Mouse (Mus musculus): ENCODE measurements around the gene Rhog. TPM values are rescaled to one million over a fixed set of nuclear protein-coding genes. Genes with fewer than 3 reads are reported as not detected.

Gene Rhog
- polyA plus RNA-seq, 1 experiment from 2014 or later = 65.1 TPM

- peak; percentile 83 for ATAC-seq (ENCODE audit: insufficient number of reproducible peaks, insufficient read depth, low FRiP score, low read depth)
- Histone ChIP-seq H3K27ac (ENCODE audit: low read length) (peak overlapping the region; percentile 61; the same call in 1 of the 2 replicates), H3K4me3 (ENCODE audit: low read depth, low read length) (peak overlapping the region; percentile 58), H3K4me1 (ENCODE audit: control insufficient read depth, insufficient read depth, low read length) (no peaks in the 10 kb centered on the region), H3K4me2 (replicated peaks; ENCODE audit: low read depth, low read length) (peak overlapping the region; percentile 71), H3K27me3 (ENCODE audit: control insufficient read depth, insufficient read depth, low read length) (no peaks in the 10 kb centered on the region), H3K9me3 (ENCODE audit: control insufficient read depth, low read depth, low read length) (no peaks in the 10 kb centered on the region), H3K36me3 (ENCODE audit: control insufficient read depth, insufficient read depth, low read length) (no peaks in the 10 kb centered on the region; the same call in 1 of the 2 replicates), H3K9ac (replicated peaks; ENCODE audit: low read depth, low read length) (peak overlapping the region; percentile 56)
- WGBS = under 1% methylated on average over 31 of the region's 31 CpGs
Measured at GRCm38 (mm10) chr7:102222830-102223556, 32.9 kb downstream of the Rhog start.

- no peaks in the 10 kb centered on the region for H3K9me3 ChIP-seq (ENCODE audit: control insufficient read depth, low read depth, low read length)
- peak overlapping the region; percentile 58 for H3K4me3 ChIP-seq (ENCODE audit: low read depth, low read length)
- under 1% methylated on average over 11 of the region's 13 CpGs for WGBS
- 0 out of 2 replicates have a peak overlapping the region, but pooled peaks have one; percentile 56 for H3K9ac ChIP-seq (replicated peaks; ENCODE audit: low read depth, low read length)
- ATAC-seq (ENCODE audit: insufficient number of reproducible peaks, insufficient read depth, low FRiP score, low read depth) = peak; percentile 80; the same call in 1 of the 2 replicates
- H3K4me1 ChIP-seq (ENCODE audit: control insufficient read depth, insufficient read depth, low read length) = no peaks in the 10 kb centered on the region
- H3K4me2 ChIP-seq (replicated peaks; ENCODE audit: low read depth, low read length) = peak overlapping the region; percentile 71
- no peaks in the 10 kb centered on the region for H3K27me3 ChIP-seq (ENCODE audit: control insufficient read depth, insufficient read depth, low read length)
- peak overlapping the region; percentile 61; the same call in 1 of the 2 replicates for H3K27ac ChIP-seq (ENCODE audit: low read length)
- H3K36me3 ChIP-seq (ENCODE audit: control insufficient read depth, insufficient read depth, low read length) = no peaks in the 10 kb centered on the region; the same call in 1 of the 2 replicates
Measured at GRCm38 (mm10) chr7:102222336-102222735, 33.5 kb downstream of the Rhog start.

GRCm38 (mm10) chr7:102221899-102222298 is 34.0 kb downstream of the Rhog start:
- Histone ChIP-seq H3K27ac (ENCODE audit: low read length) (no peak overlapping the region), H3K4me2 (replicated peaks; ENCODE audit: low read depth, low read length) (peak overlapping the region; percentile 71; the same call in 1 of the 2 replicates), H3K4me3 (ENCODE audit: low read depth, low read length) (no peak overlapping the region), H3K9me3 (ENCODE audit: control insufficient read depth, low read depth, low read length) (no peaks in the 10 kb centered on the region), H3K27me3 (ENCODE audit: control insufficient read depth, insufficient read depth, low read length) (no peaks in the 10 kb centered on the region), H3K9ac (replicated peaks; ENCODE audit: low read depth, low read length) (no peak overlapping the region), H3K36me3 (ENCODE audit: control insufficient read depth, insufficient read depth, low read length) (no peaks in the 10 kb centered on the region; the same call in 1 of the 2 replicates), H3K4me1 (ENCODE audit: control insufficient read depth, insufficient read depth, low read length) (no peaks in the 10 kb centered on the region)
- ATAC-seq (ENCODE audit: insufficient number of reproducible peaks, insufficient read depth, low FRiP score, low read depth) = no peak
- WGBS = 26% methylated on average over 1 of the region's 1 CpGs

GRCm38 (mm10) chr7:102211071-102211470 is 44.8 kb downstream of the Rhog start:
- no peaks in the 10 kb centered on the region for H3K36me3 ChIP-seq (ENCODE audit: control insufficient read depth, insufficient read depth, low read length)
- no peaks in the 10 kb centered on the region for H3K27me3 ChIP-seq (ENCODE audit: control insufficient read depth, insufficient read depth, low read length)
- H3K4me1 ChIP-seq (ENCODE audit: control insufficient read depth, insufficient read depth, low read length) = peaks cover 15% of the 10 kb centered on the region; the same call in 1 of the 2 replicates
- peak overlapping the region; percentile 34 for H3K9ac ChIP-seq (replicated peaks; ENCODE audit: low read depth, low read length)
- peak overlapping the region; percentile 75 for H3K4me3 ChIP-seq (ENCODE audit: low read depth, low read length)
- peak overlapping the region; percentile 56 for H3K4me2 ChIP-seq (replicated peaks; ENCODE audit: low read depth, low read length)
- ATAC-seq (ENCODE audit: insufficient number of reproducible peaks, insufficient read depth, low FRiP score, low read depth) = no peak
- WGBS = 57% methylated on average over 3 of the region's 3 CpGs
- no peaks in the 10 kb centered on the region for H3K9me3 ChIP-seq (ENCODE audit: control insufficient read depth, low read depth, low read length)
- H3K27ac ChIP-seq (ENCODE audit: low read length) = peak overlapping the region; percentile 92; the same call in 1 of the 2 replicates

- H3K27ac ChIP-seq (ENCODE audit: low read length) = peak within 1 kb of the TSS; percentile 92
- peak within 1 kb of the TSS; percentile 75 for H3K4me3 ChIP-seq (ENCODE audit: low read depth, low read length)
- H3K27me3 ChIP-seq (ENCODE audit: control insufficient read depth, insufficient read depth, low read length) = no peaks in the 10 kb centered on the region
- under 1% methylated on average over 84 of the region's 87 CpGs for WGBS
- H3K9me3 ChIP-seq (ENCODE audit: control insufficient read depth, low read depth, low read length) = no peaks in the 10 kb centered on the region
- H3K4me2 ChIP-seq (replicated peaks; ENCODE audit: low read depth, low read length) = peak within 1 kb of the TSS; percentile 79
- H3K9ac ChIP-seq (replicated peaks; ENCODE audit: low read depth, low read length) = peak within 1 kb of the TSS; percentile 82
- peaks cover 15% of the 10 kb centered on the region; the same call in 1 of the 2 replicates for H3K4me1 ChIP-seq (ENCODE audit: control insufficient read depth, insufficient read depth, low read length)
- ATAC-seq (ENCODE audit: insufficient number of reproducible peaks, insufficient read depth, low FRiP score, low read depth) = peak; percentile 97
- no peaks in the 10 kb centered on the region for H3K36me3 ChIP-seq (ENCODE audit: control insufficient read depth, insufficient read depth, low read length)
Measured at GRCm38 (mm10) chr7:102209756-102210721, 45.8 kb downstream of the Rhog start, which contains the start of the genes Nup98 and Pgap2. Nup98 (minus strand) TSS chr7:102210176. Pgap2 (plus strand) TSS chr7:102210208.

- no peaks in the 10 kb centered on the region for H3K27me3 ChIP-seq (ENCODE audit: control insufficient read depth, insufficient read depth, low read length)
- 47% methylated on average over 4 of the region's 4 CpGs for WGBS
- H3K4me2 ChIP-seq (replicated peaks; ENCODE audit: low read depth, low read length) = peak overlapping the region; percentile 79
- peaks cover 15% of the 10 kb centered on the region; the same call in 1 of the 2 replicates for H3K4me1 ChIP-seq (ENCODE audit: control insufficient read depth, insufficient read depth, low read length)
- ATAC-seq (ENCODE audit: insufficient number of reproducible peaks, insufficient read depth, low FRiP score, low read depth) = no peak
- H3K27ac ChIP-seq (ENCODE audit: low read length) = no peak overlapping the region; the same call in 1 of the 2 replicates
- peak overlapping the region; percentile 75 for H3K4me3 ChIP-seq (ENCODE audit: low read depth, low read length)
- H3K9ac ChIP-seq (replicated peaks; ENCODE audit: low read depth, low read length) = peak overlapping the region; percentile 82
- no peaks in the 10 kb centered on the region for H3K36me3 ChIP-seq (ENCODE audit: control insufficient read depth, insufficient read depth, low read length)
- no peaks in the 10 kb centered on the region for H3K9me3 ChIP-seq (ENCODE audit: control insufficient read depth, low read depth, low read length)
Measured at GRCm38 (mm10) chr7:102208806-102209363, 47.0 kb downstream of the Rhog start.

GRCm38 (mm10) chr7:102205646-102206045 is 50.2 kb downstream of the Rhog start:
- Histone ChIP-seq H3K27ac (ENCODE audit: low read length) (no peak overlapping the region), H3K4me2 (replicated peaks; ENCODE audit: low read depth, low read length) (no peak overlapping the region), H3K9ac (replicated peaks; ENCODE audit: low read depth, low read length) (no peak overlapping the region), H3K36me3 (ENCODE audit: control insufficient read depth, insufficient read depth, low read length) (no peaks in the 10 kb centered on the region), H3K27me3 (ENCODE audit: control insufficient read depth, insufficient read depth, low read length) (no peaks in the 10 kb centered on the region), H3K4me1 (ENCODE audit: control insufficient read depth, insufficient read depth, low read length) (peaks cover 15% of the 10 kb centered on the region; the same call in 1 of the 2 replicates), H3K9me3 (ENCODE audit: control insufficient read depth, low read depth, low read length) (no peaks in the 10 kb centered on the region), H3K4me3 (ENCODE audit: low read depth, low read length) (no peak overlapping the region)
- no peak for ATAC-seq (ENCODE audit: insufficient number of reproducible peaks, insufficient read depth, low FRiP score, low read depth)
- WGBS = 68% methylated on average over 1 of the region's 1 CpGs

All from stomach, embryonic 14.5 days (tissue).